Mouse (Mus musculus): ENCODE data around the gene Dnajc5.
"Not testable (repeated sequence)": the region's sequence is repeated elsewhere in the genome, so short reads cannot be mapped to it uniquely, and the experiment has no call there.

Dnajc5 gene

DNA sequence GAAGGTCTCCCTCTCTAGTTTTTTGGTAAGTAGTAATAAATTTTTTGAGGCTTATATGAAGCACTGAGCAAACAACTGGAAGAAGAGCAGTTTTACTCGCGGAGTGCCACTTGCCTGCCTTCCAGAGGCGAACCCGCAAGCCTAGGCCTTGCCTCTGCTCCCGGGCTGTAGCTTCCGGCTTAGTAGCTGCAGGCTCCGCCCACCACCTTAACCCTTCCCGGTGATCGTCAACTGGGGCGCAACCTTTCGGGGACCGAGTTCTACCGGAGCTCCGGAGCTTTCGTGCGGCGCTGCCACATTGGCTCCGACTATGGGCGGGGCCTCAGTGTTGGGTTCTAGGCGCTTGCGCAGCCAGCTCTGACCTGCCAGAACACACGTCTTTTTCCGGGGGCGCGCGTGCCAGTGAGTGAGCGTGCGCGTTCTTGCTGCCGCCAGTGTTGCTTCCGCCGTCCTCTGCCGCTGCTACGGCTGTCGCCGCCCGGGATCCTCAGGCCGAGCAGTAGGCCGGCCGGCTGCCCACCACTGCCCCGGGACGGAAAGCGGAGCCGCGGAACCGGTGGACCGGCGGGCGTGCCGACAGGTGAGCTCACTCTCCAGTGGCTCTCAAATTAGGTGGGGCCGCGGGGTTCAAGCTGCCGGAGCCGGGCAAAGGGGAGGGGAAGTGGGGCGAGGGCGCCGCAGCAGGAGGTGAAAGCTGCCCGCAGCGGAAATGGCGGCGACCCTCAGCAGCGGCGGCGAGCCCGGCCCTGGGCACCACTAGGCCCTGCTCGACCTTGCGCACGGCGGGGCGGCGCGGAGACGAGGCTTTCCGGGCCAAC is at the start of gene Dnajc5:
Gene Dnajc5 (plus strand): TSS at position 368 of the 818 bp plus-strand sequence.
- peak; percentile 98 for DNase-seq (ENCODE audit: low spot score)

DNA sequence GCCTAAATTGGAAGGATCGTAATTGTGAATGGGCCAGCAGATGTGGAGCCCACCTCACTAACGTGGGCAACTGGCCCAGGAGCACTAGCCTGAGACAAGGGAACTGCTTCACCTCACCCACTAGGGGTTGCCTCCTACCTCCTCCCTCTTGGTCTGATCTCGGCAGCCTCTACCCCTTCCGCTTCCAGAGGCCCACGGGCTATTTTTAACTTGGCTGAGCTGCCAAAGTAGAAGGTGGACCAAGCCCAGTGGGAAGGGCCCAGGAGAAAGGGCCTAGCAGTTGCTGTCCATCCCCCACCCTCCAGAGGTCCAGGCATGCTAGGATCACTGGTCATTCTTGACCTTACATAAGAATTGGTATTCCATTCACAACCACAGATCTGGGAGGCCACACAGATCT is 49.0 kb upstream of the Dnajc5 start:
- no peak for DNase-seq (ENCODE audit: low spot score)

DNA sequence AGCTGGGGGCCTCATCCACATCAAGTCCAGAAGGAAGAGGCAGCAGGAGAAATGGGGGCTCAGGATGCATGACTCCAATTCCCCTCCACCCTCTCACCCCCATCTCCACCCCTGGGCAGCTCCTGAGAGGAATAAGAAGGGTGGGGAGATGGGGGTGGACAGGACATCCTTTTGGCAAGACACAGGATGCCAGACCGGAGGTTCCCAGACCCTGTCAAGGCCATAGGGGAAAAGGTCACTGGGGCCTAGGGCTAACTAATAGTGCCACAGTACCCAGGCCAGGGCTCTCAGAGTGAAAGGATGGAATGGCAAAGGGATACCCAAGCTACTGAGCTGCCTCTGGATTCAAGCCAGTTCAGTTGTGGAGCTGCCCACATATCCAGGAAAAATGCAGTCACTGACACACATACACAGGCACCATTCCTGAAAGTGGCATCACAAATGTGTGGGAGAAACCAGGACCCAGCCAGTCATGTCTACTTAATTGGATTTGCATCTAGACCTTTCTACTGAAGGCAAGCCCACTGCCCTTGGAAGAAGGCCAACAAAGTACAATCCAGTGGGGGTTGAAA is 47.9 kb upstream of the Dnajc5 start:
- DNase-seq (ENCODE audit: low spot score) = no peak

DNA sequence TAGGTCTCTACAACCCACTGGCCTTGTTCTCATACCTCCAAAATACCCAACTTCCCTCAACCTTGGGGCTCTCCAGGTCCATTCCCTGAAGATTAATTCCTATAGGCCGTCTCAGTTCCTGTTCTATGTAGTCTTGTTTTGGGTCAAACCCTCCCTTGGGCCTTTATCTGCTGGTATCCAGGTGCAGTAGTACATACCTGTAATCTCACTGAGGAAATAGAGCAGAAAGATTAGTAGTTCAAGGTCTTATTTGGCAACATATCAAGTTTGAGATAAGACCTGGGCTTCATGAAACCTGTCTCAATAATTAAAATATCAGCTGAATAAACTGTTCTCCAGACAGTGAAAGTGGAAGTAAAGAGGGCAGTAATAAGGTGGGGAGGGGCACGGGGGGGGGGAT is 37.2 kb upstream of the Dnajc5 start:
- no peak for DNase-seq (ENCODE audit: low spot score)

DNA sequence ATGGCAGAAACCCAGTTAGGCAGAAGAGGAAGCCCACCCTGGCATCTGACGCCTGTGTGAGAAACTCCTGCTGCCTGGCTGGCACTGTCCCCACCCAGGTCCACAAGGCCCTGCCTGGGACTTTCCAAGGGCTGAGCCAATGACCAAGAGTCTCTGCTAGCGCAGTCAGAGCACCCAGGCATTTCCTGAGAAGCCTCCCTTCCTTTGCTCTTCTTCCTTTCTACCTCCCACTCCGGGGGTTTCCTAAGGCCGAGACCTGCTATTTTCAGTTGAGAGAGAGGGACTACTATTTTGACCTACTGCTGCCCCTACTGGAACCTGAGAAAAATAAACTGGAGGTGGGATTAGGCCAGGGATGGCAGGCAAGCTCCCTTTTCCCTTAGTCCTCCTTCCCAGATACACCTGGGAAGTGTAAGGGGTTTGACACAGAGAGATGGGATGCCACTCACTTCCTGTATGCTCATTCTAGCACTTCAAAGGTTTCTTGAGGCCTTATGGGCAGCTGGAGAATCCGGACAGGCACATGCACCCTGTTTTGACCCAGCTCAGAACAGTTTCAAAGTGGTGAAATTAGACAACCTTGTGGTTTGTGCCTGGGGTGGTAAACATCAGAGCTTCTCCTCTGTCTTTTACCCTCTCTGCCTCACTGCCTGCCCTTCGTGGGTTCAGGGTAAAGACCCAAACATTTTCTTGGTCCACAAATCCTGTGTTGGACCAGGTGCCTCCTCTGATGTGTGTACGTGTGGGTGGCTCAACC is 36.5 kb upstream of the Dnajc5 start:
- peak; percentile 76 for DNase-seq (ENCODE audit: low spot score)

DNA sequence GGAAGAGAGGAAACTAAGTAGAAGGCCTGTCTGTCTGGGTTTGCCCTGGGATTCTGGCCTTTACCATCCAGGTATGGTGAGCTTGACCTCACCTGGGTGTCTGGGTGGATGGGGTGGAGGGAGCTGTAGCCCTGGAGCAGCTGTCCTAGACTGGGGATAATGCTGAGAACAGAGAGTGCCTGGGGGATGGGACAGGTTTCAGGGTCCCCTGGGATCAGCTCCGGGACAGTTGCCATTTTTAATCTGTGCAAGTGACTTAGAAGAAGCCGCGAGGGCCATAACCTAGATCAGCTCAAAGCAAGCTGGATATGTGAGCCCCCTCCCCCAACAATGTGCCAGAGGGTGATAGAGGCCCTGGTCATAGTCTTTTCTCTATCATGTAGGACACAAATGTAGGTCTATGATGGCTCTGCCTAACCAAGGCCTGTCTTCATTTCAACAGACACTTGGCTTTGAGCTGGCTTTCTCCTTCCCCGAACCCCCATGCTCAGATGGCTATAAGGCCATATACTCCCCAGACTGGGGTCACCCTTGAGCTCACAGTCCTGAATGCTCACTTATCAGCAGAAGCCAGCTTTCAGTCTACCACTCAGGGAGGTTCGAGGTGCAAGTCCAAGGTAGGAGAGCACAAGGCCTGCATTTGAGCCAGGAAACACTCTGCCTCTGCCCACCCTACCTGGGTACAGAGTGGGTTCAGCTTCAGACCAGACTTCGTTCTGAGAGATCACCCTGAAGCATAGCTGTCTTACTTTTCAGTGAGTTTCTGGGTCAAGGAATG is 35.6 kb upstream of the Dnajc5 start:
- no peak for DNase-seq (ENCODE audit: low spot score)

DNA sequence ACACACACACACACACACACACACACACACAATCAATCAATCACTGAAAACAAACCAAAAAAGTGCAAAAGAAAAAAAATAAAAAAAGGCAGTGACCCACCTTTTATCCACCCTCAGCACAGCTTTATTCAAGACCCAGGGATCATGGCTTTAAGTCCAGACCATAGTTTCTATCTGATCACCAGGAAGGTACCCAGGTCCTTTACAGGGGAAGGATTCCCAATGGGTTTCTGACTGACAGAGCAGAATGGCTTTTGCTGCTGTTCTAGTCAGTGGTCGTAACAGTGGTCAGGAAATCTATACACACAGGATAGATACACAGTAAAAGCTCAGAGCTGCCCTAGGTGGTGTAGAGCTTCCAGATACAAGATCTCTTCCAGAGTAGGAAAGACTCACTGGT is 34.5 kb upstream of the Dnajc5 start:
- peak; percentile 60 for DNase-seq (ENCODE audit: low spot score)

DNA sequence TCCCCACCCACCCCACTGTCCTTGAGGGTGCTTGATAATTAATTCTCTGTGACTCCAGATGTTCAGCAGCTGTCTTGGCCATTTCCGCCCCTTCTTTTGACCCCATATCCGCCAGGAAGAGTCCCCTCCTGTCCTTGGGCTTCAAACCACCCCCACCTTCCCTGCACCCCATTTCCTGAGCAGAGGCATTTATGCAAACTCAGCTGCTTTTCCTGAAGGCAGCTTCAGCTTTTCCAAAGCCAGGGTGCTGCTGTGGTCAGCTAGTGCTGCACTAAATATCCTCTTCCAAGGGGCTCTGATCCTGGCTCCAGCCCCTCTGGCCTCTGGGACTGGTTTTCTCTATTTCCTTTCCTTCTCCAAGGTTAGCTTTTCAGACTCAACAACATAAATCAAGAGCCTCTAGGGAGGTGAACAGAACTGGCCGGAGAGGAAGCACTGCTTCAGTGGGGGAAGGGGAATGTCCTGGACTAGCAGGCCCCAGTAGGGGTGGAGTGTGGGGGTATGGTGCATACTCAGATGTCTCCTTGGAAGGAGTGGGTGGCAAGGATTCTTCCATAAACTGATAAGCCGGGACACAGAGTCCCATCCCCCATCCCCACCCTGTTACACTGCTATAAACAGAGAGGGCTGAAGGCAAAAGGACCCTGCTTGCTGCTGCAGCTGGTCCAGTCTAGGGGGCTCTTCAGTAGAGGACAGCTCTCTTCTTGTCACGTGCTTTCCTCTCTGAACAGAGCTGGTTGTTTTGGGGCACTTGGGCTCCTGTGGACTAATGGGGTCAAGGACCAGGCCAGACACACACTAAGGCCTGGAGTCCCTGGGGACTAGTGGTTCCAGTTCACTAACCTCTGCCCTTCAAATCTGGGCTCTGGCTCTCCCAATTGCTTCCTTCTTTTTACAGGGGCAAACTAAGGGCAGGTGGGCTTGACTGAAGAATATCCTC is 32.7 kb upstream of the Dnajc5 start:
- DNase-seq (ENCODE audit: low spot score) = peak; percentile 93

DNA sequence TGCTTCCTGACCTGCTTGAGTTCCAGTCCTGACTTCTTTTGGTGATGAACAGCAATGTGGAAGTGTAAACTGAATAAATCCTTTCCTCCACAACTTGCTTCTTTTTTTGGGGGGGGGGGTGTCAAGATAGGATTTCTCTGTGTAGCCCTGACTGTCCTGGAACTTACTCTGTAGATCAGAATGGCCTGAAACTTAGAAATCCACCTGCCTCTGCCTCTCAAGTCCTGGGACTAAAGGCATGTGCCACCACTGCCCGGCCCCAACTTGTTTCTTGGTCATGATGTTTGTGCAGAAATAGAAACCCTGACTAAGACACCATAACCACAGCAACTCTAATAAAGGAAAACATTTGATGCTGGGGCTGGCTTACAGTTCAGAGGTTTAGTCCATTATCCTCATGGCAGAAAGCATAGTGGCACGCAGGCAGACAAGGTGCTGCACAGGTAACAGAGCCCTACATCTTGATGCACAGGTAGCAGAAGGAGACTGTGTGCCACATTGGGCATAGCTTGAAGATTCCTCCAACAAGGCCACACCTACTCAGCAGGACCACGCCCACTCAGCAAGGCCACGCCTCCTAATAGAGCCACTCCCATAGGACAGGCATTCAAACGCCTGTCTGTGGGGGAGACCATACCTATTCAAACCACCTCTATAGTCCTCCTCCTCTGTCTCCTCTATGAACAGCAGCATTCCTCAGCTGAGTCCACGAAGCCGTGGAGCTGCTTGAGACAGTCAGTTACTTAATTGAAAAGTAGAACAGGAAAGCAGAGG is 28.7 kb upstream of the Dnajc5 start:
- no peak for DNase-seq (ENCODE audit: low spot score)

DNA sequence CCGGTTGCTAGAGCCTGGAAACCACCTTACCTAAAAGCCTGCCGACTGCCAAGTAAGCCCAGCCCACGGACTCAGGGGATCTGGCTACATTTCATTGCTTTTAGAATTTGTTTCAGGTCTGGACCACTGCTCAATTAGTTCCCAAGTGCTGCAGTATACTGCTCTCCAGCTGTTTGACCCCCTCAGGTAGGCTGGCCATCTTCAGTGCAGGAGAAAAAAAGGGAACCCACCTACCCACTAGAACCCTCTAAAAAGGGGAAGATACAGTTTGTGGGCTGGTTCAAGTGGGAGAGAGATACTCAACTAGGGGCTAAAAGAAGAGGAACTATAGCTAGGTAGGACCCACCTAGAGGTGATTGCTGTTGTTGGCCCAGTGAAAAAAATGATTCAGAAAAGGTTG is 28.1 kb upstream of the Dnajc5 start:
- peak; percentile 29 for DNase-seq (ENCODE audit: low spot score)

DNA sequence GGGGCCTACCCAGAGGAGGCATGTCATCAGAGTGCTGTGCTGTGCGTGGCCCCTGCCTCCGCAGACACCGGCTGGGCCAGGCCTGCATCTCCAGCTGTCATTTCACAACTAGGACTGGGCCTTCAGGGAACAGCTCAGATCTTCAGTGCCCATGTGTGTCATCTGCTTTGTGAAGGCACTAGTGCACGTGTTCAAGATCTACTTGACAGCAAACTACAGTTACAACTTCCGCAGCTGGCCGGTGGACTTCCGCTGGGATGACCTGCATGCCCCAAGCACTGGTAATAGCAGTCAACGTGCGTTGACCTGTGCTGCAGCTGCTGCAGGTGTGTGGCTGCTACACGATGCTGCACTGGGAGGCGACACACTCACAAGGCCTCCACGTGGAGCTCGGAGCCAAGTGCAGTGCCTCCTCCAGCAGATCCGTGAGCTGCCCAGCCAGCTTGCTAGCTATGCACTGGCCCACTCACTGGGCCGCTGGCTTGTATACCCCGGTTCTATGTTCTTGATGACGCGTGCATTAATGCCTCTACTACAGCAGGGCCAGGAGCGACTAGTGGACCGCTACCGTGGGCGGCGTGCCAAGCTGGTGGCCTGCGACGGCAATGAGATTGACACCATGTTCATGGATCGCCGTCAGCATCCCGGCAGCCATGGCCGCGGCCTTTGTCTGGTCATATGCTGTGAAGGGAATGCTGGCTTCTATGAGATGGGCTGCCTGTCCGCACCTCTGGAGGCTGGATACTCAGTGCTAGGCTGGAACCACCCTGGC is 26.9 kb upstream of the Dnajc5 start, which contains the start of gene Abhd16b:
Gene Abhd16b (plus strand): TSS at position 51 of the 772 bp plus-strand sequence.
- DNase-seq (ENCODE audit: low spot score) = no peak

DNA sequence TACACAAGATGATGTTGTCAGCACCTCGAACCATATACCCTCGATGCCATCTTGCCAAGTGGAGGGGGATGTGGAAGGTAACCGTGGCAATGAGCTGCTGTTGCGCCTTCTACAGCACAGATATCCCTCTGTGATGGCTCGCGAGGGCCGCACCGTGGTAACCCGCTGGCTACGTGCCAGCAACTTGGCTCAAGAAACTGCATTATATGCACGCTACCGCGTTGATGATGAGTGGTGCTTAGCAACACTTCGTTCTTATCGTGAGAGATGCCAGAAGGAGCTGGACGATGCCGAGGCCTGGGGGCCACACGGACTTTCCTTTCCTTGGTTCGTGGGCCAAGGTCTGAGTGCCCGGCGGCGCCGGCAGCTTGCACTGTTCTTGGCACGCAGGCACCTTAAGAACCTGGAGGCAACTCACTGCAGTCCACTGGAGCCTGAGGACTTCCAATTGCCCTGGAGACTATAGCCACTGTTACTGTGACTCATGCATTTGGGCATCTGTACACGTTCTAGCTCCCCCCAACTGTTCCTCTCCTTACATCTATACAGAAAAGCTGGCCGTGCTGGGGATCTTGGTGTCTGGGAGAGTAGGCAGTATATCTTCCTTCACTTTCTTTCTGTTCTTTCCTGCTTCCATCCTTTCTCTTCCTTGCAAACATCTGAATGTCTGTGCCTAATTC is 25.9 kb upstream of the Dnajc5 start:
- peak; percentile 87 for DNase-seq (ENCODE audit: low spot score)

DNA sequence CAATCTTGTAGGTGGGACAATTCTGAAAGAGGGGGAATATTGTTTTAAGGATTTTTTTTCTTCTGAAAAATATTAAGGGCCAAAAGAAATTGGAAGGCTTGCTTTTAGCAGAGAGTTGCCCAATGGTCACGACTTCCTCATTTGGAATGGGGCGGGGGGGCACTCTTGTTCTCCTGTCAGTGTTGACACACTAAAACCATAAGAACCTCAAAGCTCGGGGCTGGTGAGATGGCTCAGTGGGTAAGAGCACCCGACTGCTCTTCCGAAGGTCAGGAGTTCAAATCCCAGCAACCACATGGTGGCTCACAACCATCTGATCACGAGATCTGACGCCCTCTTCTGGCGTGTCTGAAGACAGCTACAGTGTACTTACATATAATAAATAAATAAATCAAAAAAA is 24.4 kb upstream of the Dnajc5 start:
- DNase-seq (ENCODE audit: low spot score) = not testable (repeated sequence)

DNA sequence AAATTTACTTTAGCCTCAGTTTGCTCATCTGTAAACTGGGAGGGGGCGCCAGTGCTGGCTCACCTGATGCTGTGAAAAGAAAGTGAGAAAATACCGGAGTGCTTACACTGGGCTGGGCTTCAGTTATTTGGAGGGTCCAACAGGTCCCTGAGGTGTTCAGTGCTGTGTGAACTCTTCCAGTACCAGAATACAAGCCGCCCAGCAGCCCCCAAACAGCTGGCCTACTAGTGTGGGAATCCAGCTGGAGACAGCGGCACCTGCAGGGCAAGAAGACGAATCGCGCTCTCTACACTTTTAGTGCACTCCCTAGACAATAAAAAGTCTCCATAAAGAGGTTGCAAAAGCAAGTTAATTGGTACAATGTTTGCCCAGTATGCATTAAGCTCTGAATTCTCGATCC is 24.0 kb upstream of the Dnajc5 start:
- DNase-seq (ENCODE audit: low spot score) = peak; percentile 84

DNA sequence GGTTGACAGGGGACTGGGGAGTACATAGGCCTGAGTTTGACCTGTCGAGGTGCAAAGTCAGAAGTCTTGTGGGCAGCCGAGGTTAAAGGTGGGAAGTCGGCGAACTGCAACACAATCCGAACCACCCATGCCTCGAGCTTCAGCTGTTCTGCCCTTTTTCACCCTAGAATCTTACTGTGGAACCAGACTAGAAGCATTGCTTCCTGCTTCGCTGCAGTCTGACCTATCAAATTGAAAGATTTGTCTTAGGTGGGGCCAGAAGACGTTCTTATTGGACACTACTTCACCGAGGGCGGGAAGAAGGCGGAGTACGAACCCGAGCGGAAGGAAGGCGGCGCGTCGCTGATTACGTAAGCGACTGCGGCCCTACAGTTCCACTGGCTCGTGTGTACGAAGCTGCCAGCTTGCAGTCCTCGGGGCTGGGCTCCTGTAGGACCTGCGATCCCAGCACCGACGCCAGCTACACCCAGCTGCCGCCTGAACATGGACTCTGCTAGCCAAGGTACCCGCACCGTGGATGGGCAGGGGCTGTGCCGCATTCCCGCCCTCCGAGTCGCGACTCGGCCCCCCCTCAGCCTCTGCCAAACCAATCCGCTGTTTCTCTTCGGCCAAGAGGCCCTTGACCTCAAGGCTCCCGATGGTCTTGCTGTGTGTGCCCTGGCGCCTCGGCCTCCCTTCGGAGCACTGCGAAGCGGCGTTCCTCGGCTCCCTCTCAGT is 23.3 kb upstream of the Dnajc5 start, which contains the start of gene Tpd52l2:
Gene Tpd52l2 (plus strand): TSS at position 312 of the 717 bp plus-strand sequence.
- DNase-seq (ENCODE audit: low spot score) = peak; percentile 98

DNA sequence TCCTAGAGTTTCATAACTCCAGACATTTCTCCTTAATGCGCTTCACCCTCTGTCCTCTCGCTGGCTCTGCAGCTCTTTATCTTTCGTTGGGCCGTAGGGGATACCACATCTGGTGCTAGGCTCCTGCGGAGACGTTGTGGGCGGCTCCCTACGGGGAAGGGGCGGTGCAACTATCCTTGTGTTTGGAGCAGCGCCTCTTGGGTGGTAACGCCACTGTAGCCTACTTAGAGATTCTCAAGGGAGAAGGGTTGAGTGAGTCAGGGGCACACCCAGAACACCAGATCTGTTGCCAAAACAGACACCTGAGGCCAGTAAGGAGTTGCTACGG is 22.8 kb upstream of the Dnajc5 start:
- peak; percentile 95 for DNase-seq (ENCODE audit: low spot score)

DNA sequence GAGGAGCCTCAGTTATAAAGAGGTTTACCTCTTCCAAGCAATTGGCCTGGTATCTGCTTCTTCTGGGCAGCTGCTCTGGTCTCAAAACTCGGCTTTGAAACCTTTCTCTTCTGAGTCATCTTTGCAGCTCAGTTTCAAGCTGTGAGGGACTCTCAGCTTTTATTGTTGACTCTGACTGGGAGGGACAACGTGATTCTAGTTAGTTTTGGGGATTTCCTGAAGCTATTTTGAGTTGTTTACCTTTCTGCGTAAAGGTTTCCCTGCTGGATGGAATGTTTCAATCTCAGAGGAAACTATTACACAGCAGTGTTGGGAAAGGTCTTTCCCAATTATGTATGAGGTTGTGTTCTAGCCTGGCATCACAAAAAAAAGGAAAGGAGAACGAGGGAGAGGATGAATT is 21.6 kb upstream of the Dnajc5 start:
- DNase-seq (ENCODE audit: low spot score) = no peak

DNA sequence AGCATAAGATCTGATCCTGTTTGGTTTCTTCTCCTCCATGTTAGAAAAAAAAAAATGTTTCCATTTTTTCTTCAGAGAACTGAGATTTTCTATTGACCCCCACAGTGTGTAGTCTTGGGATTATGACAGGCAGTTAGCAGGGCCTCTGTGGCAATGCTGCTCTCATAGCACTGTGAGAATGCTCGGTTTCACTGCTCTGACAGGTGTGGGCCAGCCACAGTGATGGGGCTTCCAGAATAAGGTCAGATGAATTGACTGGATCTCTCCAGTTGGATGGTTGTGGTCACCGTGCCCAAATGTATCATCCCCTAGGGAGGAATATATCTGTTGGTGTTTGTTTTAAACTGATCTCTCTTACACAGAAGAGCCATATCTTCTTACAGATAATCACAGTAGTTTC is 11.1 kb upstream of the Dnajc5 start:
- DNase-seq (ENCODE audit: low spot score) = no peak

All from MN1 (cell line).